Mouse (Mus musculus) 3T3-L1 (cell line): ENCODE results near the gene Car5a.

Source experiments
- DNase-seq: peaks from one replicate; pipeline ENCODE4 v3.0.0-alpha.2; 2015; ENCODE audit warnings: low read depth, low spot score

Gene Car5a

DNA sequence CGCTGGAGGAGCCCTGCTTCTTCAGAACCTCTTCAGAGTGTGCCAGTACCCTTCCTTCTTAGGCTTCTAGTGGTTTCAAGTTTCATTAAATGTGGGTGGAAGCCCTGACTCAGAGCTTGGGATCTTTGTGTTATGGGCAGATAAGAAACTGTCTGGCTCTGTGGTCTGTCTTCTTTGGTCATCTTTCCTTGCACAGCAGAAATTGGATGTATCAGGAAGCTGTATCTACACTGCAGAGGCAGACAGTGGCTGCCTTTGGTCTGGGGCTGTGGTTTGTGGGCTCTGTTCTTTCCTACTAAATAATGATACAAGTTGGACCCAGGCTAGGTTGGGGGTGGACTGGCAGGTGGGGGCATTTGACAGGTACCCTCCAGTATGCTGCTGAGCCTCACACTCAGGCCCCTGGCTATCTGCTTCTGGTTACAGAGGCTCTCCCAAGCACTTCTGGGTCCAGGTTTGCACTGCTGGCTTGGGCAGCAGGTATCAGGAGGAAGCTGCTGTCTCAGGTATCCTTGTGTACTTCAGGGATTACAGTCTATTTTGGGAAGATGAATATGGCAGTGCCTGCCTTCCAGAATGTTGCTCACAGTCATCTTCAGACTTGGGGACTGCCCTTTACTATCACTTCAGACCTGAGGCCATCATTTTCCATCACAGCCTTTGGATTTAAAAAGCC is 11.3 kb upstream of the Car5a start:
- DNase-seq, result peak; percentile 80

DNA sequence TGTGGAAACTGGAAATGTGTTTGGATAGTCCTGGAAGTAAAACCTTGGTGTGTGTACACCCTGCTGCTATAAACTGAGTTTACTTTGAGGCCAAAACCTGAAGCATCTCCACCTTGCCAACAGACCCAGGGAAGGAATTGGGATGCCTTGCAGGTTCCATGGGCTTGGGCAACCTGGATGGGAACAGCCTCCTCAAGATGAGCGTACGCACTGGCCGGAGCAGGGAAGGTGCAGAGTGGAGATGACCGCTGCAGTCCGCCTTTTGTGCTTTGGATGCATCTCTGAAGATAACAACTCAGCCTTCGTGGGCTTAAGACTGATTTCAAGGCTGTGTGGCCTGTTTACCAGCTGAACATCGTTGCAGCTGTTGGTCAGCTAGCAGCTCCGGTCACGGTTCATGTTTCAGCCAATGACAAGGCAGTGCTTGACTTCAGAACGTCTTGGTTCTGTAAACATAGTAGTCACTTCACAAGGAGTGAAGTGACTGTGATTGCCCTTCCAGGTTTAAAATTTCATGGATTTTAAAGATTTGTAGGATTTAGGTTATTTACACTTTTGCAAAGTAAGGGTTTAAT is 10.4 kb upstream of the Car5a start:
- no peak for DNase-seq

DNA sequence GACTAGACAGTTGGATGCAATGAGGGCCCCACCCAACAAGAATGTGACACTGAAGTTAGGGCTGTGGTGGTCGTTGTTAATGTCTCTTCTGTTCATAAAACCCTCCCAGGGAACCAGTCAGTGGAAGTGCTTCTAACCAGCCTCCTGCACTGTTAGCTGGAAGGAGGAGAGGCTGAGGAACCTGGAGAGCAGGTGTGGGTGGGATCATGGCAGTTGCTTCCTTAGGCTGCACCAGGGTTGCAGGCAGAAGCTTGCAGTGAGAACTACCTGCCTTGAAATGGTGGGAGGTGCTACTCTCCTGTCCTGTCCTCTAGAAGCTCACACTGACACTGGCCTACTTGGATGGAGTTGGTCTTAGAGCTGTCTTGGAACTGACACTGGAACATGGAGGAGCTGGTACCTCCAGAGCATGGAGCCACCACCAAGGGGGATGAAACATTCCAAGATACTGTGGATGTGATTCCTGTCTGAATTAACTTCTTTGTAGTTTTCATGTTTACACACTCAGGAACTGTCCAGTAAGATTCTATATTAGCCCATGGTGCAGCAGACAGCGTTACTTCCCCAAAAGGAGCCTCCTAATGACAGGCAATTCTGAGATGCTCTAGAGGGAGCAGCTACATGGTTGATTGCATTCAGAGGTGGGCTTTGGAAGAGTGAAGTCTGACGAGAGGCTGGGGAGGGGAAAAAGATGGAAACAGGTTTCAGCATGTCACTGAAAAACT is 9.3 kb upstream of the Car5a start:
- no peak for DNase-seq

DNA sequence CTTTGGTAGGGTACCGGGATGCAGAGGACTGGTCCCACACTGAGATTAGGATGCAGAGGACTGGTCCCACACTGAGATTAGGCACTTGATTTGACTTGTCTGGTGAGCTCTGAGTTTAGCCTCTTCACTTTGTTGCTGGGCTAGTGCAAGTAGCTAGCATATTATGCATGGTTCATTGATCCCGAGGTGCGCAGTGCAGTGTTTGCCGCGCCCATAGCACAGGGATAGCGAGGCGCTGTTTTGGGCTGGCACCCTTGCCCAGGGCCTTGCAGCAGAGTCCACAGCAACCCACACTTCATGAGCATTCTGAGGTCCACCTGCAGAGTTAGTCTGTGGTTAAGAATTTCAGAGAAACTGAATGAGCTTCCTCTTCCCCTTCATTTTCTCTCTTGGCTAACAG is 8.1 kb upstream of the Car5a start:
- no peak for DNase-seq

DNA sequence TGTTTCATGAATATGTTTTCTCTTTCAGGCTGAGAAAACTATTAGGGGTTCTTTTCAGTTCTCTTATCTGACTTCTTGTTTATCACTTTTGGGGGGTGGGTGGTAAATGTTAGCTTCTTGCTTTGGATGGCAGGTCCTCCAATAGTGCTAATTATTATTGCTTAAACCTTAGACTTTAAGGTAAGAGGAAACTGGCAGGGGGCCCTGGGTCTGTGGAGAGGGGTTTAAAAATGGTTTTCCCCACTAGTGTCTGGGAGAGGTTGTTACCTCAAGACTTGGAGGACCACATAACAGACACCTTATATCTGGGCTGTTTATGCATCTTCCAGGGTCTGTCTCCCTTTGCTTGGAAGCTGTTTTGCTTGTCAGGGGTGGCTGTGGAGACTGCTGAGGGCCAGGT is 7.4 kb upstream of the Car5a start:
- DNase-seq, result no peak

DNA sequence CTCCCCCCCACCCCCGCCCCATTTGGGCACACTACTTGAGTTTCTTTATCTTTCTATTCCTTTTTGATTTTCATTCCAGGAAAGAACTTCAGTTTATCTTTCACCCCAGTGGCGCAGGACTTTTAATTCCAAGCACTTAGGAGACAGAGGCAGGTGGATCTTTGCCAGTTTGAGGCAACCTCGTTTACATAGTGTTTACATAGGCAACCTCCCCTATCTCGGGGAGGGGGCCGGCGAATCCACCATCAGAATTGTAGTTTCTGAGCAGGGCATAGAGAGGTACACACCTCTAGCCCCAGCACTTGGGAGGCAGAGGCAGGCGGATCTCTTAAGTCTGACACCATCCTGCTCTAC is 6.9 kb upstream of the Car5a start:
- DNase-seq, result no peak

DNA sequence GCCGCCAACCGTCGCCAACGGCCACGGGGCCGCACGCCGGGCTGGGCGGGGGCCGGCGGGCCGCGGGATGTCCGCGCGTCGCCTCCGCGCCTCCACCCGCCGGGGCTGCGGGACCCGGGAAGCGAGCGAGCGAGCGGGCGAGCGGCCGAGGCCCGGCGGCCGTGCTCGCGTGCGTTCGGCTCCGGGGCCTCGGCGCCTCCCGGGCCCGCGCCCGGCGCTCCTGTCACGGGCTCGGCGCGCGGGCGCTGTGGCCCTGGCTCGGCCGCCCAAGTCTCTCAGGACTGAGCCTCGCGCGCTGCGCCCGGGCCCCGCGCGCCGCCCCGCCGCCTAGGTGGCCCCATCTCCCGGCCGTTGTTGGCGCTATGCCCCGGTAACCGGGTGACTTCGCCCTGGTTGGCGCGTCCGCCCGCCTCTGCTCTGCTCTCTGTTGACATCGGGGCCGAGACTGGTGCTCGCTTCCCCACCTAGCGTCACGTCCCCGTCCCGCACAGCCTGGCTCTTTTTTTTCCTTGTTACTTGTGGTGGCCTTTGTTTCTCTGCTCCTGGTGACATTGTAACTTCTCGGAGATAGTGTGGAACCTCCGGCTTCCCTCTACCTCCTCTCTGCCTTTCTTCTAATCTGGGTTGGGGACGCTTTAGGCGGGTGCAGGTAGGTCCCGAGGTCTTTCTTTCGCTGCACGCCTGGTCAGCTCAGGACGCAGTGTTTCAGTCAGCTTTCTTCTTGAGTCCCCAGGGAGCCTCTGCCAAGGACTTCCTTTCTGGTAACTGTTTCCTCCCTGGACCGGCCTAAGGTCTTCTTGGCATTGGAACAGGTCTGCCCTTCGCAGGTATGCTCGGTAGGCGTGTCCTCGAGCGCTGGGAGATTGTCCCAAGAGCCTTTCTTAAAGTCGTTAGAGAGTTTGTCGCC is 6.3 kb upstream of the Car5a start:
- peak; percentile 68 for DNase-seq

DNA sequence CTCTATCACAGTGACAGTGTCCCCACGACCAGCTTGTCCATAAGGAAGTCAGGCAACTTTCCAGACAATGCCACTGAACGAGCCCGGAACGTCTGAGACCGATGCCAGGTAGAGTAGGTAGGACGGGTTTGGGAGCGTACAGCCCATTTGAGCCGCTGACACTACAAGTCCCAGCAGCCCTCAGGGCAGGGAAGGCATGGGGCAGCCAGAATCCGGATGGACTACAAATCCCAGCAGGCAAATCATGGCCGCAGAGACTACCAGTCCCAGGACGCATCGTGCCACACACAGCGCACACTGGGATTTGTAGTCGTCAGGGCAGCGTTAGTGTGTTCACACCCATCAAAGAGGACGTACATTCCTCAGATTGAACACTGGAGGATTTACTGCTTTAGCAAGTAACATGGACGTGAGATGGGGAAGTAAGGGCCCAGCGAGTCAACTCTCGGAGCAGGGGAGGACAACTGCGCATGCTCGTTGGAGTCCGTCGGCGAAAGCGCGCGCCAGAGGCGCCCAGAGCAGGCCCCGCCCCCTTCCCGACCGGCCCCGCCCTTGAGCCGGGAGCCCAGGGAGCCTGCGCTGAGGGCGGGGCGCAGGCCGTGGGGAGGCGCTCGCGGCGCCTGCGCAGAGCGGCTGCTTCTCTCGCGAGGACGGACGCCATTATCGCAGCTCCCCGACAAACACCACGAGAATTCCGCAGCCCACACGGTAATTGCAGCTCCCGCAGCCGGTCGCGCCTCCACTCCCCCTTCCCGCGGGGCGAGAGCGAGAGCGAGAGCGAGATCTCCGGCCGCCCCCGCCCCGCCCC is 5.4 kb upstream of the Car5a start:
- peak; percentile 99 for DNase-seq

DNA sequence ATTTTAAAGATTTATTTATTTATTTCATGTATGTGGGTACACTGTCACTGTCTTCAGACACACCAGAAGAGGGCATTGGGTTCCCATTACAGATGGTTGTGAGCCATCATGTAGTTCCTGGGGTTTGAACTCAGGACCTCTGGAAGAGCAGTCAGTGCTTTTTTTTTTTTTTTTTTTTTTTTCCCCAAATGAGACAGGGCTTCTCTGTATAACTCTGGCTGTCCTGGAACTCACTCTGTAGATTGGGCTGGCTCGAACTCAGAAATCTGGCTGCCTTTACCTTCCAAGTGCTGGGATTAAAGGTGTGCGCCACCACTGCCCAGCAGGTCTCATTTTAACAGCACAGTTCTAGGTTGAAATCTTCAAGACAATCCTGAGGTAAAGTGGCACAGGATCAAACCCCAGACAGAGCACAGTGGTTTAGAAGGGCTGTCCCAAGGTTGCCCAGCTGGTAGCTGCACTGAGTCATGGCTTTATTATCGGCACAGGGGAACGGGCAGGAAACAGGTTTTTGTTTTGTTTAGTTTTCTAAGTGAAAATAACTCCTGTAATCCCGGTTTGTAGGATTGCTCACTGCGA is 4.6 kb upstream of the Car5a start, which contains the start of gene Banp:
Gene Banp (plus strand): TSS at position 529 of the 579 bp plus-strand sequence.
- DNase-seq, result no peak

DNA sequence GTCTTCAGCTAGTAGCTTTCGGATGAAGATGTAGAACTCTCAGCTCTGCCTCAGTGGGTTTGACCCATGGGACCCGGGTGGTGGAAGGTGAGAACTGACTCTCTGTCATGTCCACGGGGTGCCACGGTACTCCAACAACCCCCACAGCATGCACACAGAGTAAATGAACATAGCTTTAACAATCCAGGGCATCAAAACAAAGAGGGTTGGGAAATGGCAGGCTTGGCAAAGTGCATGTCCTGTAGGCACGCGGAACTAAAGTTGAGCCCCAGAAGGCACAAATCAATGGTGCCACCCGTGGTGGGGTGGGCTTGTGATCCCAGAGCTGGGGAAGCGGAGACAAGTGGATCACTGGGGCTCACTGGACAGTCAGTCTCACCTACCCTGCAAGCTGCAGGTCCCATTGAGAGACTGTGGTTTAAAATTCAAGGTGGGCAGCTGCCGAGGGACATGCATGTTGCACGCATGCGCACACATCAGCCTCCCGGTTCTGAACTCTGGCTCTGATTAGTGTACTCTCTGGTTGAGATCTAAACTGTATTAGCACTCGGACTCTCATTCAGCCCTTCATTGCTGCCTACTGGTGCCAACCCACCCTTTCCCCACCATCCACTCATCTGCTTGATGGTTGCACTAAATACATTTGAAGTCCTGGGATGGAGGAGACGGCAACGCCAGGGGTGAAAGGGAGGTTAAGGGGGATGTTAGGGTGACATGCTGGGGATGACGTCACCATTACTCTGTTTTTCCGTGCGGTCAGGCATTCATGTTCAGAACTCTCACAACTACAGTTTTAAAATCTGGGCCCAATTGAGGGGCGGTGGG is 3.8 kb upstream of the Car5a start:
- DNase-seq, result no peak

DNA sequence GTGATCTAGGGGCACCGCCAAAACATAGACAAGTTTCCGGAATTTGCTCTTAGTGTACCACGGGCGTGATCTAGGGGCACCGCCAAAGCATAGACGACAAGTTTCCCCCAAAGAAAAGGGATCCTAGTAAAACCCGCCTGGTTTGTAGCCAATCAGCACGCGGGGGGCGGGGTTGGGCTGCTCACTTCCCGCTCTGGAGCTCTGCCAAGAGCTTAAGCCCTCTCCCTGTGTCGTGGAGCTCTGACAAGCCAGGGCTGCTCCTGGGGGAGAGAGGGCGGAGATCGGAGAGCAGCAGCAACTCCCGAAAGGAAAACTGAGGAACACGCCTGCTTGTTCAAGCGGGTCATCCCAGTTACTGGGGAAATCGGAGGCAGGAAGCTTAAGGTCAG is 3.0 kb upstream of the Car5a start:
- peak; percentile 72 for DNase-seq

DNA sequence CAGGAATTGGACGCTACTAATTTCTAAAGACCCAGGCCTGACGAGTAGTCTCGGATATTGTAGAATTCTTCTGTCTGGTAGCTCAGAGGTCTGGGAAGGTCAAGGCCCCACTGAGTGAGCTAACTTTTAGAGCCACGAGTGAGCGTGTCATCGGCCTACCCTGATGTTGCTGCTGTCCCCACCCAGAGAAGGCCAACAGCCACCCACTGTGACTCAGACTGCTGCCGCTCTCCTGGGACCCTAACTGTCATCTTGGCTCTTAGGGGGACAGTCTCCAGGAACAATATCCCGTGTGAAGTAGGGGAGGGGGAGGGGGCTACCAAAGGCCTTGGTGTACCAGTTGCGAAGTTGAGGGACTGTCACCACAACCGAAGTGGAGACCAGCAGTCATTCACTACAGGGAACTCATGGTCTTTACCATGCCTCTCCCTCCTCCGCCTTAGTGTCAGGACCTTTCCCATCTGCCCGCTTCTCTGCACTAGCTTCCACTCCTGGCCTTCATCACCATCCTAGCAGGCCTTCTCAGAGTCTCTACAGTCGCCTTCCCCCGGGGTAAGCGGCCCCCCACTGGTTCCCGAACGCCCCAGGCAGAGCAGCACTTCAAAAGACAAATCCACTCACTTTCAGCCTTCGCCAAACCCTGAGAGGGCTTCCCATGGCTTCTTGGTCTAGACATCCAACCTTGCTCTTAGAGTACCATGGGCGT is 2.5 kb upstream of the Car5a start:
- DNase-seq, result no peak

DNA sequence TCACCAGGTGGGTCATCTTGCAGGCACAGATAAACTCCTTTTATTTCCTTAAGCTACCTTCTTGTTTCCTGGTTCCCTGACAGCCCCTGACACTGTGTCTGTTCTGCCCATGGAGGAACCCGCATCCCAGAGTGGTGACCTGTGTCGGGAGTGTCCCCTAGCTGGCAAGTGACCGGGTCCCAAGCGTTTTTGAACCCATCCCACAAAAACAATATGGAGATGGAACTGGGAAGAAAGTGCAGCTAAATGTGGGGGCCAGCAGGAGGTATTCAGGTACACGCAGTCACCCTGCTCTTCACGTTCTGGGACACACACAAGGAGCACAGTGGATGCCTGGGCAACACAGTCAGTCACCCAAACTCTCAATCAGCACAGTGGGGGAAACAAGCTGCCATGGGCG is 1.6 kb upstream of the Car5a start:
- no peak for DNase-seq

DNA sequence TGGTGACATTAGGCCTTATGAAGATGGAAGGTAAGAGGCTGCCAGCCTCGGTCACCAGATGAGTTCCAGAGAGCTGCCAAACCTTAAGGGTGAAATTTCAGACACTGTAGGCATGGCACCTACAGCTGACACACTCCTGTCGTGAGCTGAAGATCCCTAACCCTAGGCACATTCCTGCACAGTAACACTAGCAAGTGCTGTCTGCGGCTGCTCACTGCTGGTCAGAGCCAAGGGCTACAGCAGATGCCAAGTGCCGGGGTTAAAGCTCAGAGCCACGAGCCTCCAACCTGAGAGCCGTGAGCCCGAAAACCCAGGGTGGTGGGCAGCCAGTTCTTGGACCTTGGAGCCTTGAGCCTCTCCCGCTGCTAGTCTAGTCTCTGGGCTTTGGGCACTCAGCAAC is 988 bp downstream of the Car5a start:
- no peak for DNase-seq

DNA sequence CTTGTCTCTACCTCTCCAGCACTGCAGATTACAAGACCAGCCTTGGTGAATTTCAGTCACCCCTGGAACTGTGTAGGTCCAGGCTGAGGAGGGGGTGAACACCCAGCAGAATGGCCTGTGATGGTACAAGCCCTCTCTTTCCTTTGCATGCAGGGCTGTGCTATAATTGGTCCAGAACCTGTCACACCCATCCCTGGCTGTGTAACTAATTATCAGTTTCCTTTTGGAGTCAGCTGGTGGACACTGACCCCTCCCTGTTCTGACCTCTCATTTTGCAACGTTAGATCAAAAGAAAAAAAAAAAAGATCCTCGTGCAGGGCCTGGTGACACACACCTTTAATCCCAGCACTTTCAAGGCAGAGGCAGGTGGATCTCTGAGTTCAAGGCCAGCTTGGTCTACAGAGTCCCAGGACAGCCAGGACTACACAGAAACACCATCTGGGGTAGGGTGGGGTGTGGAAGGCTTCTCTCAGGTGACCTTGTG is 1.6 kb downstream of the Car5a start:
- no peak for DNase-seq

DNA sequence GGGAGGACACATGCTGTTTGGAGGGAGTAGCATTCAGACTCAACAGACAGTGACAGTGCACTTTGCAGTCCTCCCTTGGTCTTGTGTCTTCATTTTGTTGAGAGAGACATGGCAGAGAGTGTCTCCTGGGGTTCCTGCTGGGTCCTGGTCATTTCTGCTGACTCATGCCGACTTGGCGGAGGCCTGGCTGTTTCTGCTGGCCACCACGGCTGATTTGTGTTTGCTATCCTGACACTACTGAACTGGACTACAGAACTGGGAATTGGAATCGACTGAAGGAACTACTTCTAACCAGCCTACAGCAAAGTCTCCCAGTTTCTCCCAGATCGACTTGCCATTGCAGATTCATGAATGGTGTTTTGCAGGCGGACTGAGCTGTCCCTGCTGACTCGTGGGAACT is 6.0 kb downstream of the Car5a start:
- DNase-seq, result no peak

DNA sequence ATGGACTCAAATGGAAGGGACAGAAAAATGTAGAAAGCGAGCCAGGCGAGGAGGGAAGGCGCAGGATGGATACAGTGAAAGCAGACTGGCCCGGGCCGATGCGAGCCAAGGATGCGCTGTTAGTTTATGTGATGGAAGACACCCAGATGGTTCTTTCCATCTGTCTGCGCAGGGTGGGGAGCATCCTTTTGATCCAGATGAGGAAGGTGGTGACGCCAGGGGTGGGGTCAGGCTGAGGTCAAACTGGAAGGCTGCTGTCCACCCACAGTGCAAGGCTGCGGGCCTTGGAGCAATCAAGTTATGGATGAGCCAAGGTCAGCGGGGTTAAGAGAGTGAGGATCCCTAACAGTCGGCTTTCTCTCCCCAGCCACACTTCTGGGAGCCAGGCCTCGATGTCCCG is 8.3 kb downstream of the Car5a start:
- DNase-seq, result no peak

DNA sequence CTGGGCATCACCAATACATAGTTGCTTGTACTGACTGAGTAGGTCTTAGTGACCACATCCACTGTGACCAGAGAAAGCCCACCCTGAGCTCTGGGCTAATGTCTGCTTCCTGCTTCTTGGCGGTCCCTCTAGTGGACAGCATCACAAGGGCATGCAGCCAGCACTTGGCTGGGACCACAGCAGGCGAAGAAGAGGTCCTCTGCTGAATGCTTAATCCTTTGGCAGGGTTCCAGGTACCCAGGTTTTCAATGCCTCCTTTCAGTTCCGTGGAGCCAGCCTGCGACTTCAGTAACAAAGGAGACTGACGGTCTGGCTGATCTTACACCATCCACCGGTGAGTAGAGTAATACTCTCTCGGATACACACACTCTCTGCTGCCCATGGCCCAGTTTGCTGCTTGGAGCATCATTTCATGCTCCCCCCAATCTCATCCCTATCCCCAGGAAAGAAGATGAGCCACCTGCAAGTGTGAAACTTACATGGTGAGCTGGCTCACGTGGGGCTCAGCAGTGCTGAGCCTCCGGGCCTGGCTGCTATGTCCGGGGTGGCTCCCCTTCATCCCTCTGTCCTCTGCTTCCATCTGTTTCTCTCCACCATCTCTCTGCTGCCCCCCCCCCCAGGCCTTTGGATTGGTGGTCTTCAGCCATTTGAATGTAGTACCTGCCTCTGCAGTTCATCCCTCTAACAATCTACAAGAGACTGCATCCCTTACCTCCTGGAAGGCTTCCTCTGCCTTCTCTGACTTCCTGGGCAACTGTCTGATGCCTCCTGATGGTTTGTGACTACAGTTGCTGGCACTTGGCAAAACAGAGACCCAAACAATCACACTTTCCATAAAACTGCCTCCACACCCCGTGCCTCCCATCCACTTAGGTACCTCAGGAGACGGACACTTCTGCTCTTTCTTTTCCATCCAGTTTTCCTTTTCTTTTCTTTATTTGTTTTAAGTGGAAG is 9.1 kb downstream of the Car5a start:
- peak; percentile 39 for DNase-seq
